Mouse (Mus musculus) frontal cortex, postnatal 36 days (tissue): Measurements from ENCODE around the gene BC004004.
"Not testable (repeated sequence)": the region's sequence is repeated elsewhere in the genome, so short reads cannot be mapped to it uniquely, and the experiment has no call there.

Experiments
- DNase-seq, 2 experiments: peaks; one replicate each; pipeline ENCODE4 v3.0.0; 2022; ENCODE audit warnings: low spot score in 2 of 2

BC004004 gene

GRCm38 (mm10) chr17:29299282-29299681 lies 30.7 kb downstream of the BC004004 start:
- no peak for DNase-seq

GRCm38 (mm10) chr17:29300926-29301325 lies 32.3 kb downstream of the BC004004 start:
- peak in 1 of 2 experiments; percentile 32 for DNase-seq

DNA sequence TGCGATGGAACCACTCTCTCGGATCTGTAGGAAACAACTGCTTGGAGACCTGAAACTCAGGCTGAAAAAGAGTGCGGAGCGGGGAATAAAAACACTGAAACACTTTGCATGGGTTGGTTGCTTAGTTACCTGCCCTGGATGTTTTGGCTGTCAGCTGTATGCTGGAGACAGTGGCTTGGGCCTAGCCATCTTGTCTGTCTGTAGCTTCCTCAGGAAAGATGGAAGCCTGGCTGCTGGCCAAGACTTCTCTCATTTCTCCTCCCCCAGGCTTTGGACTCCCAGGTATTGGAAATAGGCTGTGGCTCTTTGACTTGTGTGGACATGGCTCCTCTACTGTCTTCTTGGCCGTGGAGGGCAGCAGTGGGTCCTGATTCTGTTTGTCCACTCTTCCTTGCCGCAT lies 32.8 kb downstream of the BC004004 start:
- DNase-seq, result peak in 1 of 2 experiments; percentile 26

DNA sequence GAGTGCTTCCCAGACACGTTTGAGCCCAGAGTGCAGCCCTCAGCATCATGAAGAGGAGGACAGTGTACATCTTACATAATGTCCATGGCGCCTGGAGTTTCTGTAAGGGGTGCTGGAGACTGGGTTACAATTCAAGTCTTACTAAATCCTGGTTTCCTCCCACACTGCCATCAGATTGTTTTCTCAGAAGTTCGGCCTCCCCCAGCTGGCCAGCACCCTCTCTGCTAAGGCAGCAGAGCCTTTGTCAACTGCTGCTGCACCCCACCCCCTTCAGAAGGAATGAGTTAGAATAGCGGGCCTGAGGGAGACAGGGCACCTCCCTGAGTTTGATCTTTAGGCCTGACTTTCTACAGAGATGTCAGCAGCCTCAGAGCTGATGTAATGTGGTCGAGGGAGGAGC lies 33.6 kb downstream of the BC004004 start:
- peak in 1 of 2 experiments; percentile 29 for DNase-seq

- DNase-seq, result no peak
Measured at GRCm38 (mm10) chr17:29303087-29303486, 34.5 kb downstream of the BC004004 start.

DNA sequence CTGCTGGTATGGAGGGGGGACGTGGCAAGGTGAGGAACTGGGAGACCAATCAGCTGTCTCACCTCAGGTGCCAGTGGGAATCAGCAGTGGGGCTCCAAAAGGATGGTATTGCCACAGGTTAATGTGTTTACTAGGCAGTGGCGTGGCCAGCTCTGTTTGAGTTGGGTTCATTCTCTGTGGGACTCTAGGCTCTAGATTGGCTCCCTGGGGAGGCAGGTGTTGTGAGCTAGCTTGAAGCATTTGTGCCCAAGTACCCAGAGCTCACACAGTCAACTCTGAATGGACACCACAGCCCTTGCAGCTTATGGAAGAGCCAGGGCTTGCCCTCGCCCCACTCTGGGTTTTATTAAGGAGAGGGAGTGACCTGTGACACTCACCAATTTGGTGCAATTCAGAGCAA lies 35.3 kb downstream of the BC004004 start:
- no peak for DNase-seq

- no peak for DNase-seq
Measured at GRCm38 (mm10) chr17:29304376-29305057, 35.9 kb downstream of the BC004004 start.

DNA sequence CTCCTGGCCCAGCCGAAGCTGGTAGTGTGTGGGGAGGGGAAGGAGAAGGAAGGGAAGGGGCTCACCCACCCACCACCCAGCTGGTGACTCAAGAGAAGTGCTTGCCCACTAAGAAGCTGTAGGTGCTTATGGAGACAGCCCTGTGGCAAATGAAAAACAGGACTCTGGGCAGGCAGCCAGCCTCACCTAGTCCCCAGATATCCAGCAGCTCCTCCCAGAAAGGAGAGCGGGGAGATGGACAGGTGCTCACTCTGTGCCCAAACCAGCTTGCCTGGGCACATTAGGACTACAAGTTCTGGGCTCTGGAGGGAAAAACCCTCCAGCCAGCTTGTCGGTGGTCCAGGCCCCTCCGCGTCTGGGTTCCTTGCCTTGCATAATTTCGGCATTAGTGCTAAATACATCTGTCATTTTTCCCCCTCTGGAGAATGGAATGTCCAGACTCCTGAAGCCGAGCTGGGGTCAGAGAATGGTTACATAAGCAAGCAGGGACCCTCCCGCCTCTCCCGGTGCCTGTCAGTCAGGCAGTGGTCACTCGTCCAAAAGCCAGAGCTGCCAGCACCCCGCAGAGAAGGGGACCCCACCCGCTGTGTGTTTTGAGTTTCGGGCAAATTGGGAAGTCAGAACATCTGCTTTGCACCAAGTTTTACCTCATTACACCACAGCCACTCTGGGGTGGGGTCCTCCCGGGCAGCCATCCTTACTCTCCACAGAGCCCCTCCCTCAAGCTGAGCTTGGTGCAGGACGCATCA lies 36.6 kb downstream of the BC004004 start:
- no peak for DNase-seq

GRCm38 (mm10) chr17:29305871-29306270 lies 37.3 kb downstream of the BC004004 start:
- no peak for DNase-seq

GRCm38 (mm10) chr17:29310056-29310623 lies 41.6 kb downstream of the BC004004 start:
- no peak for DNase-seq

GRCm38 (mm10) chr17:29311602-29312001 lies 43.0 kb downstream of the BC004004 start:
- no peak for DNase-seq

DNA sequence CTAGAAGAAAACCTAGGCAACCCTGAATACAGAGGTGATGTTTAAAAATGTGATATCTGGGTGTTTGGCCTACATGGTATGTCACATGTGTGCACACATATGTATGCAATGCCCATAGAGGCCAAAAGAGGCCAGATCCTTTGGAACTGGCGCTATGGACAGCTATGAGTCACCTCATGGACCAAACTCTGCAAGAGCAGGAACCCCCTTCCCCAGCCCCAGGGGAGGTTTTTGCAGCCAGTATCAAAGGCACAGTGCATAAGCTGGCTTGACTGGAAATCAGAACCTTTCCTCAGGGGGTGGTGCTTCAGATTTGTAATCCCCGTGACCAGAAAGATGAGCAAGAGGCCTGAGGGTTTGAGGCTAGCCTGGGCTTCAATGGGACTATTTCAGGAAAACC lies 43.5 kb downstream of the BC004004 start:
- no peak for DNase-seq

DNA sequence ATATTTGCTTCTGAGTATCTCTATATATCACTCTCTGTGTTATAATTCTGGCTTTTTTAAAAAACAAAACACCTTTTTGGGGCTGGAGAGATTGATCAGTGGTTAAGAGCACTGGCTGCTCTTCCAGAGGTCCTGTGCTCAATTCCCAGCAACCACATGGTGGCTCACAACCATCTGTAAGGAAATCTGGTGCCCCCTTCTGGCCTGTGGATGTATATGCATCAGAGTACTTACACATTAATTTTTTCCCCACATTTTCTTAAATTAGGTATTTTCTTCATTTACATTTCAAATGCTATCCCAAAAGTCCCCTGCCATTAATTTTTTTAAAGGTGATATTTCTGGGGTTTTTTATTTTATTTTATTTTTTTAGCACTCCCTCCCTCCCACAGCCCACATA lies 44.7 kb downstream of the BC004004 start:
- no peak for DNase-seq

- no peak for DNase-seq
Measured at GRCm38 (mm10) chr17:29315672-29316465, 47.3 kb downstream of the BC004004 start.

DNA sequence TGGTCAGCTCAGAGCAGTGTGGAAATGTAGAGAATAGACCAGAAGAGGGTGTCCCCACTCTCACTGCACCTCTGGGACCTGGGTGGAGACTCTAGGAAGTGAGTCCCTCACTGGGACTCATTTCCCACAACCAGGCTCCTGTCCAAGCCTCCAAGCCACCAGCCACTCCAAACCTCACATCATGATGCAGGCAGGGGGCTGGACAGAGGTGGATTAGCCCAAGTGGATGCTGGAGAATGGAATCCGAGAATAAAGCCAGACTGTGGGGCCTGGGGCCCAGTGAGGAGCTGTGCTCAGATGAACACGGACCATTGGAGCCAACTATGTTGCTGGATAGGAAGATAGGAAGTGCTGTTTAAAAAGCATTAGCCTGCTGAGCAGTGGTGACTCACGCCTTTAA lies 48.3 kb downstream of the BC004004 start:
- DNase-seq, result no peak

DNA sequence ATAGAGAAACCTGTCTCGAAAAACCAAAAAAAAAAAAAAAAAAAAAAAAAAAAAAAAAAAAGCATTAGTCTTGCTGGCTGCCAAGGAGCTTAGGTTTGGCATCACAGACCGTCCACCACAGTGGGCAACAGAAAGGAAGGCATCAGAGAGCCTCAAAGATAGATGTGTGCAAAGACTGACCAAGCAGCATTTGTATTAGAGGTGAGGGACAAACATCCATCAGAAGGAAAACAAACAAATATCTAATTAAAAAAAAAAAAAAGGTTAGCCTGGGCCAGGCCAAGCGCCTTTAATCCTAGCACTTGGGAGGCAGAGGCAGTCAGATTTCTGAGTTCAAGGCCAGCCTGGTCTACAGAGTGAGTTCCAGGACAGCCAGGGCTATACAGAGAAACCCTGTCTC lies 48.8 kb downstream of the BC004004 start, which contains the start of gene Pi16:
Gene Pi16, plus strand, starts transcription at position 301 of the 400 bp plus-strand sequence.
- DNase-seq, result not testable (repeated sequence)

DNA sequence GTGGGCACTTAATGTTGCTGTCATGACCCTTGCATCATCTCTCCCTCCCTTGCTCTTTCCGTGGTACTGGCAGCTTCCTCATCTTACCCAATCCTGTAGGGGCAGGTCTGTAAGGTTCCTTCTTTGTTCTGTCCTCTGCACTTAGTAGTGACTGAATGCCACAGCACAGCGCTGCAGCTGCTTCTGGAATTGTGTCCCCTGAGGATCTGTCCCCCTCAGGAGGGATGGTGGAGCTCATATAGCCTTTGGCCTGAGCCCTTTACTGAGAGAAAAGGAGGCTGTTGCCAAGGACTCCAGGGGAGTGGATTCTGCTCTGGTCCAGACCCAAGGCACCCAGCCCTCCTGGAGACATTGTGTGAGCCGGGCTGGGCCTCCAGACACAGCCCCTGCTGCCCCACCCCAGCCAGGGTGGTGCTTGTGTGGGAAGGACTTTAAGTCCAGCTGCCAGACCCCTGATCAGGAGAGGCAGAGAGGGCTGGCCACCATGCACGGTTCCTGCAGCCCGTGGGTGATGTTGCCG lies 50.2 kb downstream of the BC004004 start:
- no peak for DNase-seq

- DNase-seq, result no peak
Measured at GRCm38 (mm10) chr17:29319476-29319875, 50.9 kb downstream of the BC004004 start.

DNA sequence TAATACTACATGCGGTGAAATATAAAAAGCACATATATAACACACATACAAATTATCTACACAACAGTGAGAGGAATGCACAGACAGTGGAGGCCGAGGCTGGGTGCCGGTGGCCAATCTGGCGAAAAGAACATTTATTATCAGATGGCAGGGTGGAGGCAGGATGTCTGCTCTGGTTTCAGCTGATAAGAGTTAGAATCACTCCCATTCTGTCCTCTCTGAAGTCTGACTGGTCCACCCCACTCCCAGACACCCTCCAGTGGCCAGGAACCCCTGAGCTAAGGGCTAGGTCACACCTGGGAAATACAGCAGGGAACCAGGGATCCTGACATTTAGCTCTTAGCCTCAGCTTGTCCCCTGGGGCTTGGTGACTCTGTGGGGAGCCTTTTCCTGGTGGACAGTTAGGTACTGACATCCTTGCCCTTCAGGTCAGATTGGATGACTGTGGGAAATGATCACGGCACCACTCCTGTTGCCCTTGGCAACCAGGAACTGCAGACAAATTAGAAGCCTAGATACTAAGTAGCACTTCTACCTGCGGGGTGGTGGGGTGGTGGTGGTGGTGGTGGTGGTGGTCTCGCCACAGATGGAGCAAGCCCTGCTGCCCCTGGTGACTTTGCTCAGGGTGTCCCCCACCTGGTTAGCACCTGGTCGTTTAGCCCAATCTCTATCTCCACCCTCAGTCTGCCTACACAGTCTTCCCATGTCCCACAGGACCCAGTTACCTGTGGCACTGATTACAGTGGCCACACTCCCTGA lies 51.5 kb downstream of the BC004004 start:
- DNase-seq, result no peak

DNA sequence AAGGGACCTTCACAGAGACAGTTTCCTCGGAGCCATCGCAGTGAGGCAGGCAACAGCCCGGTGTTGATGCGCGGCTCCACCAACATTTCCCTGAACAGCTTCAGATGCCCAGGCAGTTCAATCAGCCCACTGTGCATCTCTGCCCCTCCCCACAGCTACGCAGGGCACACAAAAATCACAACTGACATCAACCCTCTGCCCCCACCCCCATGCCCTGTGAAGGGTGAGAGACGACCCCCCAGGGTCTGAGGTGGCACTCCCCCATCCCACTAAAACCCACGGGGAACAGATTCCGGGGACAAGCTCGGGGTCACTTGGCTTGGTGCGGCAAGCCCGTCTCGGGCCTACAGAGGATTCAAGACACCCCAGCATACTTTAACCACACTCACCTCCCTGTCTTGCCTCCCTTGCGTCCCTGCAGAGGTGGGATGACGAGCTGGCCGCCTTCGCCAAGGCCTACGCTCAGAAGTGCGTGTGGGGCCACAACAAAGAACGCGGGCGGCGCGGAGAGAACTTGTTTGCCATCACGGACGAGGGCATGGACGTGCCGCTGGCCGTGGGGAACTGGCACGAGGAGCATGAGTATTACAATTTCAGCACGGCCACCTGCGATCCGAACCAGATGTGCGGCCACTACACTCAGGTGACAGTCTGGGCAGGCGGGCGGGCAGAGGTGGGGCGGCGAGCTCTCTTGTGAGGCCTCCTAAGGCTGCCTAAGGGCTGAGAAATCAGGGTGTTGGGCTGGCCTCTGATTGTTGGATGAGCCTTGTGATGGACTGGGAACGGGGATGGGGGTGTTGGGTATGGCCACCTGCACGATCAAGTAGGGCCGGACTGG lies 53.4 kb downstream of the BC004004 start:
- DNase-seq, result no peak
